Mouse (Mus musculus) cerebellum, adult 2 months (tissue): ENCODE results near the gene Fthl17b. TPM values are rescaled to one million over a fixed set of nuclear protein-coding genes. Genes with fewer than 3 reads are reported as not detected.
"Not testable (repeated sequence)": the region's sequence is repeated elsewhere in the genome, so short reads cannot be mapped to it uniquely, and the experiment has no call there.

ENCODE experiments used
- DNase-seq, 2 experiments: peaks; one replicate each; pipeline ENCODE4 v3.0.0; 2021
- H3K27ac ChIP-seq: fragments of 200-500 bp; 2 replicates; pipeline ENCODE4 v1.5.1; 2012; ENCODE audit warnings: low read length, control low read depth, inconsistent platforms; ENCODE audit not compliant: insufficient read depth
- H3K27me3 ChIP-seq: fragments of 200-500 bp; 2 replicates; pipeline ENCODE4 v1.6.1; 2012; ENCODE audit warnings: inconsistent platforms, mild to moderate bottlenecking, low read length, moderate library complexity; ENCODE audit not compliant: control insufficient read depth, insufficient read depth
- H3K4me1 ChIP-seq: fragments of 200-500 bp; 2 replicates; pipeline ENCODE4 v1.6.1; 2011; ENCODE audit warnings: low read length; ENCODE audit not compliant: control insufficient read depth, insufficient read depth
- H3K4me3 ChIP-seq: fragments of 200-500 bp; replicated peaks from 2 replicates; pipeline ENCODE3; 2011; ENCODE audit warnings: mild to moderate bottlenecking, low read depth, low read length, control low read depth; ENCODE audit not compliant: insufficient read depth
- CTCF ChIP-seq: fragments of 200-500 bp; IDR thresholded peaks from 2 replicates; pipeline ENCODE4 v1.5.1; 2011; ENCODE audit warnings: low read depth, mild to moderate bottlenecking, control low read depth, low read length, moderate library complexity, borderline replicate concordance; ENCODE audit not compliant: insufficient read depth
- POLR2A ChIP-seq: fragments of 200-500 bp; IDR thresholded peaks from 2 replicates; pipeline ENCODE4 v1.6.1; 2011; ENCODE audit warnings: low read length, control low read depth, borderline replicate concordance; ENCODE audit not compliant: insufficient read depth
- WGBS: fragments of 180-500 bp; shearing (Covaris S2); methylation state at CpG from one replicate; pipeline ENCODE4 v1.1.7; 2018; 5-methylcytosine and 5-hydroxymethylcytosine counted together
- polyA plus RNA-seq: library from polyadenylated mRNA; depleted of rRNA; stranded (reverse); fragments of >200 nt; gene quantifications from 2 replicates; pipeline ENCODE4 v1.2.3, GENCODE M21; 2012; rRNA removed

Fthl17b gene
- not detected in 2 replicates for polyA plus RNA-seq

DNA sequence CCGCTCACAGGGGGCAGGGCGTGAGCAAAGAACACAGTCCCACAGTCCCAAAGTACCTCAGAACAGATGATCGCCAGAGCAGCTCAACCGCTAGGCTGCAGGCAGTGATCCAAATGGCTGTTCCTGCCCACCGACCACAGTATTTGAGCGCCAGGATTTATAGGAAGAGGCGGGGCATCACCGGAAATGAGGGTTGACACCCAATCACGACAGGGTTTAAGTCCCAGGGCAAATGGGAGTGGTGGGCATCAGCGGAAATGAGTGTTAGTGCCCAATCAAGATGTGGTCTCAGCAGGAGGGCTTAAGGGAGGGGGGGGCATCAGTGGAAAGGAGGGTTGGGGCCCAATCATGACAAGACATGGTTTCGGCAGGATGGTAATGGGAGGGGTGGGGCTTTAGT lies at the start of gene Fthl17b:
Gene Fthl17b (minus strand): TSS at position 101 of the 400 bp plus-strand sequence.
- H3K4me3 ChIP-seq, DNase-seq, H3K27me3 ChIP-seq, H3K4me1 ChIP-seq, H3K27ac ChIP-seq: not testable (repeated sequence)
- WGBS: 95% methylated on average over 4 of the region's 11 CpGs

DNA sequence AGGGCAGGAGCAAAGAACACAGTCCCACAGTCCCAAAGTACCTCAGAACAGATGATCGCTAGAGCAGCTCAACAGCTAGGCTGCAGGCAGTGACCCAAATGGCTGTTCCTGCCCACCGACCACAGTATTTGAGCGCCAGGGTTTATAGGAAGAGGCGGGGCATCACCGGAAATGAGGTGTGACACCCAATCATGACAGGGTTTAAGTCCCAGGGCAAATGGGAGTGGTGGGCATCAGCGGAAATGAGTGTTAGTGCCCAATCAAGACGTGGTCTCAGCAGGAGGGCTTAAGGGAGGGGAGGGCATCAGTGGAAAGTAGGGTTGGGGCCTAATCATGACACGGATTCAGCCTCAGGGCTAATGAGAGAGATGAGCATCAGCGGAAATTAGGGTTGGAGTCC lies 23.9 kb upstream of the Fthl17b start, which contains the start of gene Fthl17d:
Gene Fthl17d (minus strand): TSS at position 101 of the 400 bp plus-strand sequence.
- DNase-seq, H3K4me3 ChIP-seq, H3K4me1 ChIP-seq, H3K27me3 ChIP-seq, H3K27ac ChIP-seq: not testable (repeated sequence)
- no CpG with 5 or more reads among the region's 9 CpGs for WGBS

DNA sequence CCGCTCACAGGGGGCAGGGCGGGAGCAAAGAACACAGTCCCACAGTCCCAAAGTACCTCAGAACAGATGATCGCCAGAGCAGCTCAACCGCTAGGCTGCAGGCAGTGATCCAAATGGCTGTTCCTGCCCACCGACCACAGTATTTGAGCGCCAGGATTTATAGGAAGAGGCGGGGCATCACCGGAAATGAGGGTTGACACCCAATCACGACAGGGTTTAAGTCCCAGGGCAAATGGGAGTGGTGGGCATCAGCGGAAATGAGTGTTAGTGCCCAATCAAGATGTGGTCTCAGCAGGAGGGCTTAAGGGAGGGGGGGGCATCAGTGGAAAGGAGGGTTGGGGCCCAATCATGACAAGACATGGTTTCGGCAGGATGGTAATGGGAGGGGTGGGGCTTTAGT lies 13.7 kb upstream of the Fthl17b start, which contains the start of gene Fthl17c:
Gene Fthl17c (minus strand): TSS at position 101 of the 400 bp plus-strand sequence.
- not testable (repeated sequence) for DNase-seq, H3K4me3 ChIP-seq, H3K27ac ChIP-seq, H3K4me1 ChIP-seq, H3K27me3 ChIP-seq
- WGBS: no CpG with 5 or more reads among the region's 11 CpGs

DNA sequence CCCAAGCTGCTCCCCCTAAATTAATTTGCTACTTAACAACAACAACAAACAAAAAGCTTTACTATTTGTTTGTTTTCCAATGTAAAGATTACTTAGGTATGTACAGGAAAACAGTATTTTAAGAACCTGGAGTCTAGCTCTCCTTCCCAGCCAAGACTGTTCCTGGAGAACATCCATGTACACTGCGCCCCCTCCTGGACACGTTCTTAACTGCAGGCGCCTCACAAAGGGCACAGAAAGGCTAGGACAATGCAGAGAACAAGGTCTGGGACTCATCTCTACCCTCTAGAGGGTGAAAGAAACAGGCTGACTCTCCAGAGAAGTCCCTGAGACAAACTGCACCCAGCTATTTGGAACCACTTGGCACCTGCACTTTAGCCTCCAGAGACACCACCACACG lies 1.8 kb upstream of the Fthl17b start:
- not testable (repeated sequence) for H3K27me3 ChIP-seq, H3K27ac ChIP-seq, H3K4me3 ChIP-seq, DNase-seq, H3K4me1 ChIP-seq
- WGBS: 39% methylated on average over 4 of the region's 4 CpGs

DNA sequence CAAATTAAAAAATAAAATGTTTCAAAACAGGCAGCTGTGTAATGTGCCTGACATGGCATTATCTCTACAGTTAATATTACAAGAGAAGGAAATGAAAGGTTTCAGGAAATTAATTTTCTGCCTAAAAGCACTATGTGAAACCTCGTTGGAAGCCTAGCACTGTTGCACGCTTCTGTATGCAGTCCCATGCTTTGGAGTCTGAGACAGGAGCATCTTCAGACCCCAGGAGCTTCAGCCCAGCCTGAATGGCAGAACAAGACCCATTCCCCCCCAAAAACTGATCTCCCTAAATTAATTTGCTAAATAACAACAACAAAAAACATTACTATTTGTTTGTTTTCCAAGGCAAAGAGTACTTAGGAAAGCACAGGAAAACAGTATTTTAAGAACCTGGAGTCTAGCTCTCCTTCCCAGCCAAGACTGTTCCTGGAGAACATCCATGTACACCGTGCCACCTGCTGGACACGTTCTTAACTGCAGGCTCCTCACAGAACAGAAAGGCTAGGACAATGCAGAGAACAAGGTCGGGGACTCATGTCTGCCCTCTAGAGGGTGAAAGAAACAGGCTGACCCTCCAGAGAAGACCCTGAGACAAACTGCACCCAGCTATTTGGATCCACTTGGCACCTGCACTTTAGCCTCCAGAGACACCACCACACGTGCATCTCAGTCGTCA lies 14.5 kb downstream of the Fthl17b start:
- TF ChIP-seq CTCF: peak; percentile 59; the same call in 1 of the 2 replicates

DNA sequence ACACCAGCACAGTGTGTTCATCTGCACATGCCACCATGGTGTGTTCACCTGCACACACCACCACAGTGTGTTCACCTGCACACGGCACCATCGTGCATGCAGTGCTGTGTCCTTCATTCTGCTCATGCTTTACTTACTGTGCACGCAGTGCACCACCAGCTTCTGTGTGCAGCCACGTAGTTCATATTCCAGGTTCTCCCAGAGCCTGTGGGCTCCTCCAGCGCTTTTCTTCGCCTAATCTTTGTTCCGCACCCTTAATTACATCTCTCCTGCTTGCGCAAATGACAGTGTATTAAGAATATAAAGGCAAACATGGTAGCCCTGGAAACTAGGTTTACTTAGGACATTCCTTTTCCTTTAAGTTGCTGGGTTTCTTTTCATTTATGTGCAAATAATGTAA lies 18.7 kb downstream of the Fthl17b start:
- 85% methylated on average over 8 of the region's 8 CpGs for WGBS

More for the DNA sequence above, 14.5 kb downstream of the Fthl17b start:
- WGBS: 10% methylated on average over 7 of the region's 7 CpGs
- H3K4me3 ChIP-seq, H3K27me3 ChIP-seq, H3K4me1 ChIP-seq, H3K27ac ChIP-seq: not testable (repeated sequence)
- peak; percentile 64 to 82 for DNase-seq

DNA sequence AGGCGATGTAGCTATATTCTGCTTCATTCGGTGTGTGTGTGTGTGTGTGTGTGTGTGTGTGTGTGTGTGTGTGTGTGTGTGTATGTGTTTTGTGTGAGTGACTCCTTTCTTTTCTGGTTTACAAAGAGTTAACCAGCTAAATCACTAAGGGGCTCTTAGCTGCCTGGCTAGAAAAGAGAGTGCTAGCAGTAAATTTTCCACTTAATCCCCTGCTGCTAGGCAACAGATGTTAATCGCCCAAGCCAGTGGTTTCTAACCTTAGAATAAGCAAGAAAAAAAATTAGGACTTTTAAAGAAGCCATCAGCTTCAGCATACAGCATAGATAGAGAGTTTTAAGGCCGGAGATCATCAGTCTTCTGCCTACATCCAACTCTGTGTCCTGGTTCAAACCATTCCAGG lies 35.5 kb downstream of the Fthl17b start:
- 26% methylated on average over 4 of the region's 4 CpGs for WGBS
- no peak for DNase-seq
- Histone ChIP-seq H3K27me3 (no peaks in the 10 kb centered on the region), H3K27ac (no peak overlapping the region), H3K4me1 (no peaks in the 10 kb centered on the region), H3K4me3 (no peak overlapping the region)
- TF ChIP-seq POLR2A (no peak), CTCF (no peak)

More for the DNA sequence above, 18.7 kb downstream of the Fthl17b start:
- Histone ChIP-seq H3K4me3 (no peak overlapping the region), H3K27me3 (no peaks in the 10 kb centered on the region), H3K27ac (no peak overlapping the region), H3K4me1 (no peaks in the 10 kb centered on the region)
- no peak for TF ChIP-seq POLR2A
- DNase-seq: no peak

DNA sequence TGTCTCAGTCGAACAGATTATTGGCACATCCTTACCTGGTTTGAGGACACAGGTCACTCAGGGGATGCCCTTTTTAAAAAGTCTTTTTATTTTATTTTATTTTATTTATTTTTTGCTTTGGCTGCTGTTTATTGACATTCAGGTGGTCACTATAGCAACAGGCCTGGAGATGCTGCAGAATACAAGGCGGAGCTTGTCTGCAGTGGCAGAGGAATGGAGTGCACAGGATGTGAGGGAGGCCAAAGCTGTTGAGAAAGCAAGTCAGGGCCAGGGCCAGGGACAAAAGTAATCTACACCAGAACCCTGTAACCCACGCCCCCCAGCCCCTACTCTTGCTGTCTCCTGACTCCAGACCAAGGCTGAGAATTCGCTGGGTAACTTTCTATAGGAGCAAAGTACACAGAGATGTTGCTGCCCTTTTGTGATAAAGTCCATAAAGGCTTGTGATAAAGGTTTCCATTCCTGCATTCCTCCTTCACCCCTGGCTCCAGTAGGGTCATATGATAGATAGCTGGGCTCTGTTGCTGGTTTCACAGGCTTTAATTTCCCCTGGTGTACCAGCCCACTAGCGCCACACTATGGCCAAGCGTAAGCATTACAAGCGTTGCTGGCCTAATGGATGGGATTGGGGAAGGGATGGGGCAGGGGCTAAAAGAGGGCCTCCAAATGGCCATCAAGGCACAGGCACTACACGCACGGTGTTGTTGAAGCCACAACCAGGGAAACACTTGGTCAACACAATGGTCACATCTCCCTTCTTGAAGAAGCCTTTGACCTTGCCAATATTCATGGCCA lies 40.8 kb downstream of the Fthl17b start:
- 68% methylated on average over 9 of the region's 9 CpGs for WGBS
- H3K27me3 ChIP-seq: no peaks in the 10 kb centered on the region
- no peak overlapping the region for H3K27ac ChIP-seq
- no peaks in the 10 kb centered on the region for H3K4me1 ChIP-seq
- no peak for DNase-seq
- TF ChIP-seq CTCF: peak; percentile 16; the same call in 1 of the 2 replicates
- no peak for TF ChIP-seq POLR2A
- no peak overlapping the region for H3K4me3 ChIP-seq
